Mouse (Mus musculus) gastrocnemius, adult 2 months (tissue): ENCODE results near the gene Pcyt1b. TPM values are rescaled to one million over a fixed set of nuclear protein-coding genes. Genes with fewer than 3 reads are reported as not detected.

Source experiments
- DNase-seq: peaks from one replicate; pipeline ENCODE4 v3.0.0; 2022
- H3K27ac ChIP-seq: fragments of 200-600 bp; 2 replicates; pipeline ENCODE4 v1.8.1; 2022; ENCODE audit warnings: mild to moderate bottlenecking
- H3K4me3 ChIP-seq: fragments of 200-600 bp; 2 replicates; pipeline ENCODE4 v1.8.1; 2022; ENCODE audit warnings: mild to moderate bottlenecking, moderate library complexity
- CTCF ChIP-seq: fragments of 200-600 bp; IDR thresholded peaks from 2 replicates; pipeline ENCODE4 v1.8.1; 2022; ENCODE audit warnings: antibody characterized with exemption, mild to moderate bottlenecking, moderate library complexity
- intact Hi-C: fragments of 180-260 bp; cut with DNase I; formaldehyde crosslinking; loops from one replicate; pipeline ENCODE4 v1.15.1; 2025
- total RNA-seq, 2 experiments: library from RNA; stranded (reverse); gene quantifications; 2 replicates each; pipeline ENCODE4 v1.2.3; 2021

Gene Pcyt1b
- total RNA-seq, 2 experiments from 2014 or later, result 0.05 to 0.08 TPM

DNA sequence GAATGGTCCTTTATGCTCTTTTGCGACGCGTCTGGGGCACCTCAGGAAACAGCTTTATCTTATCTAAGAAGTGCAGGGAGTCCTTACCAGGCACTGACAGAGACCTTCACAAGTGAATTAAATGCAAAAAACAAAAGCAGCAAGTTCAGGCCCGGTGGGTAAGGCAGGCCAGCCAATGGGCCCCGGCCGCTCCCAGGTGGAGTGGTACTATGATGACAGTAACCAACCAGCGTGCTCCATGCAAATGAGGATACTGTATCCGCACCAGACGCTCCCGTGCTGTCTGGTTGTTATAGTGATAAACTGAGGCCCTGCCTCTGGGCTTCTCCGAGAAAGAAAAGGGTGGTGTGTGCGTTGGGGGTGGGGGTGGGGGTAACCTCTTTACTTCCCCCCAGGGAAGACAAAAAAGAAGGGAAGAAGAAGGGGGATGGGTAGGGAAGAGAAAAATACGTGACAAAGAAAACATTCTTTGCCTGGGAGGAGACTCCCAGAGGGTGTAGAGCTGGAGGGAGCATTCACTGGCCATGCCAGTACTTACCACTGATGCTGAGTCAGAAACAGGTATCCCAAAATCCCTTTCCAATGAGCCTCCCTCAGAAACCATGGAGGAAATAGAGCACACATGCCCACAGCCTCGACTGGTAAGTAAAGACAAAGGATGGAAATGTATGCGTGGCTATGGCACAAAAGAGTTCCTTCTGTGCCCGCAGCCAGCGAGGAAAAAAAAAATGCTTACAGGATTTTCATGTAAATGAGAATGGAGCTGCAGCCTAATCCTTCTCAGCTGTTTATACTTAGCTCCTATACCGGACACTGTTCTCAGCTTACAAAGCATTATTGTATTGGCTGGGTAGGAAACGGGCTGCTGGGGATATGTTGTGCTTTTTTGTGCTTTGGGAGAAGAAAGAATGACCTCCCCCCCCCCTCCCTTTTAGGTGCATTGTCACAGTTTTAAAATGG is 20.5 kb downstream of the Pcyt1b start:
- intact Hi-C loops, result no loop called here
- Histone ChIP-seq H3K4me3 (peak overlapping the region; percentile 57), H3K27ac (no peak overlapping the region)
- TF ChIP-seq CTCF, result no peak
- peak; percentile 28 for DNase-seq

GRCm38 (mm10) chrX:93676228-93676627 is 21.6 kb downstream of the Pcyt1b start:
- Histone ChIP-seq H3K27ac (no peak overlapping the region), H3K4me3 (no peak overlapping the region)
- DNase-seq, result no peak
- intact Hi-C loops, result no loop called here
- TF ChIP-seq CTCF, result no peak

GRCm38 (mm10) chrX:93689287-93689686 is 34.6 kb downstream of the Pcyt1b start:
- DNase-seq, result no peak
- intact Hi-C loops, result no loop called here
- TF ChIP-seq CTCF, result no peak

GRCm38 (mm10) chrX:93690672-93691071 is 36.0 kb downstream of the Pcyt1b start:
- Histone ChIP-seq H3K4me3 (no peak overlapping the region), H3K27ac (no peak overlapping the region)
- intact Hi-C loops, result no loop called here
- no peak for DNase-seq
- TF ChIP-seq CTCF, result no peak

More at GRCm38 (mm10) chrX:93689287-93689686, 34.6 kb downstream of the Pcyt1b start:
- Histone ChIP-seq H3K4me3 (no peak overlapping the region), H3K27ac (no peak overlapping the region)

DNA sequence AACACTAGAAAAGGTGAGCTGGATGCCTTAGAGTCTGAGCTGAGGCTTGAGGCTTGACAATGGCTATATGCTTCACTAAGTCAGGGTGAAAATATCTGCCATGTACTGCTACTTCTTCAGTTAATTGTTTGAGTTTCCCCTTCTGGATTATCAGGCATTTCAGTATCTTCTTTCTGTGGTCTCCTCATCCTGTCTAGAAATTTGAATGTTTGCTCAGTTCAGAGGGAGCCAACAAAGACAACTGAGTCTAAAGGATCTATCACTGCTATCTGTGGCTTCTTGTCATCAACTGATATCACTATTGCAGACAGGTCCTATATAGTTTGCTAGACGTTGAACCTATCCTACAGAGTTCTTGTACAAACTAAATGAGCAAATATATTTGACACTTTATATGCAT is 42.9 kb downstream of the Pcyt1b start:
- DNase-seq, result no peak
- TF ChIP-seq CTCF, result no peak
- Histone ChIP-seq H3K27ac (no peak overlapping the region), H3K4me3 (no peak overlapping the region)
- intact Hi-C loops, result no loop called here

DNA sequence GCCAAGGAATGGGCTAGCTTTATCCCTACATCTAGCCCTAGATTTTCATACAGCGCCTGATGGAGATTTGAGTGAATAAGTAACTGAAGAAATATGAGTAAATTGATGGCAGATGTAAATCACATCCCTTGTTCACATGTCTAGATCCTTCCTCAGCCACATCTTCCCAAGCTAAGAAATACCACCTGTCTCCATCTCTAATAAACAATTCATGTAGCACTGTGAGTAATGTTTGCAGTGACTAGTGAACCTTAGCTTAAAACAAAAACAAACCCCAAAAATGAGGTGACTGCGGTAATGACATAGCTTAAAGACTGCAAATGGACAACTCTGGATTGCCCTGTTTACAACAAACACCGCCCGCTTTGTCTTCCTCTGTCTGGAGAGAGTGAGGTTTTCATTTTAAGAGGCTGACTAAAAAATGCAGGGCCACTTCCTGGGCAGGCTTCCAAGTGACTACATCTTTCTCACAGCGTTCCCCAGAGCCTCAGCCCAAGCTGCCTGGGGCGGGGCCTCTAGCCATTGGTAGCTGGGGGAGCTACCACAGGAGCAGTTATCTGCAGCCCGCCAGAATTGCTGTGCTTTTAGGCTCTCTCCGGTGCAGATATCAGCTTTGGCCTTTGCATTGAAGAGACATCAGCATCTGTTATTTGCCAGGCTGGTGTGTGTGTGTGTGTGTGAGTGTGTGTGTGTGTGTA is 46.0 kb downstream of the Pcyt1b start:
- H3K27ac ChIP-seq, result no peak overlapping the region
- intact Hi-C loops, result no loop called here
- peak; percentile 62 for DNase-seq
- no peak for TF ChIP-seq CTCF
- H3K4me3 ChIP-seq, result no peak overlapping the region

GRCm38 (mm10) chrX:93712566-93712965 is 57.9 kb downstream of the Pcyt1b start:
- intact Hi-C loops, result no loop called here
- no peak overlapping the region for H3K27ac ChIP-seq

DNA sequence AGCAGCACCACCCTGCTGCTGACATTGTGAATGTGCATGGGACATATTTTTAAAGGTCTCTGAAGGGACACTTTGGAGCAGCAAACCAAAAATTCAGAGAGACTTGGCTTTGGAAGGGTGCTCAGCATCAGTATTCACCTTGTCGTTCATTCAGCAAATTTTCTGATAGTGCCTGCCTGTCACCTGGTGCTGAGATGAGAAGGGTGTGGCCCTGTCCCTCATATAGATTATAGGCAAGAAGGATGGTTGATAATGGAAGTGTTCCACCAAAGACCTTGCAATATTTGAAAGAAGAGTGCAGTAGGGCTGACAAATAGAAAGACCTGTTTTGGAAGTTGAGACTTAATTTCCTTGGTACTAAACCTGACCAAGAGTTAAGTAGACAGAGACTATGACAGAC is 74.9 kb downstream of the Pcyt1b start:
- H3K4me3 ChIP-seq, result no peak overlapping the region
- no peak overlapping the region for H3K27ac ChIP-seq
- no peak for TF ChIP-seq CTCF
- no peak for DNase-seq
- intact Hi-C loops, result no loop called here

More at GRCm38 (mm10) chrX:93712566-93712965, 57.9 kb downstream of the Pcyt1b start:
- no peak overlapping the region for H3K4me3 ChIP-seq
- no peak for TF ChIP-seq CTCF
- DNase-seq, result no peak

DNA sequence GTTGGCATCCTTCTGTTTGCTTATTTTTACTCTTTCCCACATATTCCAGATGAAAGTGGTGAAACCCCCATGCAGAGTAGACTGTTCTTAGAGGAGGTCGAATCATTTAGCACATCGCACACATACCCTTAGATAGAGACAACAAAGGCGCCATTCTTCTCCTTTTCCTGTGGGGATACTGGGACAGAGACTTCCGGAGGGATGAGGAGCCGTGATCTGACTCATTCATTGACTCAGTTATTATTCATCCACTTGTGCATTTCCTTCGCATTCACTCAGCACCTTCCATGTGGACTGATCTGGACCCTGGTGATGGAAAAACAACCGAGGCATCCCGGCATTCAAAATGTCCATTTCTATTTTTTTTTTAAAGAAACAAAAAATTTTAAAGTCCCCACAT is 76.2 kb downstream of the Pcyt1b start:
- H3K27ac ChIP-seq, result no peak overlapping the region
- DNase-seq, result no peak
- H3K4me3 ChIP-seq, result no peak overlapping the region
- intact Hi-C loops, result no loop called here
- TF ChIP-seq CTCF, result no peak

GRCm38 (mm10) chrX:93732407-93732806 is 77.7 kb downstream of the Pcyt1b start:
- no peak for DNase-seq
- intact Hi-C loops, result loop anchor here (2.0 kb wide), 1 partner anchor 18 kb away; no protein-coding TSS in a partner anchor
- TF ChIP-seq CTCF, result no peak
- no peak overlapping the region for H3K27ac ChIP-seq
- no peak overlapping the region for H3K4me3 ChIP-seq

DNA sequence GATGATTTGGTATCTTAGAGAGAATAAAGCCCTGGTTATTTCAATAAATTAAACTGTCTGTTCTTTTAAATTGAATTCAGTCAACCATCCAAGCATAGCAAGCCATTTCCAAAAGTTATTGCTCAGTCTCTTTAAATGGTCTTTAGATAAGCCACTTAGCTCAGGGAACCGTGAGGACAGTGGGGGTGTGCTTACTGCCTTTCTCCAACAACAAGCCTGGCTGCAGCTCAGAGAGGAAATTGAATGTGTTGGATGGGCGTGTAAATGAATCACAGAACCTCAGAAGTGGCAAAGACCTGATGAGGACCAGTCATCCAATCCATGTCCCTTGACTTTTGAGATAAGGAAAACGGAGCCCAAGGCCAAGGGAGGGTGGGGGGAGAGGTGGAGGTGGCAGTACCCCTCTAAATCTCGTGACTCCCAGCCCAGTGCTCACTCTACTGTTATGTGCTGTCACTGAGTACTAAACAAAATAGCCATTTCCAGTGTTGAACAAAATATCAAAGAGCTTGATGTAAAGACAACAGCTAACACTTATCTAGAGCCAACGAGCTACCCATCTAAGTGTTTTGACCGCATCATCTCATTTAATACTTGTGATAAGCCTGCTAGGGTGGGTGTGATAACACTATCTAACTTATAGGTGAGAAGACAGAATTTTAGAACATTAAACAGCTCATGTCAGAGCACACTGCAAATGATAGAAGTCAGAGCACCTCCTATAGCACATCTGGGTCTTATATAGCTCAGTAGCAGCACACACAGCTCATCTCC is 78.5 kb downstream of the Pcyt1b start:
- H3K4me3 ChIP-seq, result no peak overlapping the region
- TF ChIP-seq CTCF, result no peak
- H3K27ac ChIP-seq, result no peak overlapping the region
- DNase-seq, result no peak
- intact Hi-C loops, result loop anchor here (2.0 kb wide), 1 partner anchor 18 kb away; no protein-coding TSS in a partner anchor

DNA sequence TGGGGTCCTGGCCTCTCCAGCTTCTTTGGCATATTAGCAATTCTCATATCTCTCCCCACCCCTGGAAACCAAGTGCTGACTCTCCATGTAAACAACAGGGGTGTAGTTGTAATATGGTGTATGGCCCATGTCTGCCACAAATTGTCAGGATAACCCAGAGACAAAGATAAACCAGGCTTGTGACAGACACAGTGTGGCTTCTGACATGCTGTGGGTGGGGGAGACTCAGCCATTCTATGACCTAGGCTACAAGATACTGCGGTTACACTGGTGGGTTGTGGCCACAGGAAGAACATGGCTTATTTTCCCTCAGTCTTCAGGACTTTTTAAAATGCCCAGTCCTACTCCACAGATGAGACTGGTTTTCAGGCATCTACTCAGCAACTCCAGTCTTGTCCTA is 94.5 kb downstream of the Pcyt1b start:
- TF ChIP-seq CTCF, result no peak
- DNase-seq, result no peak

More for the DNA sequence above, 94.5 kb downstream of the Pcyt1b start:
- Histone ChIP-seq H3K27ac (no peak overlapping the region), H3K4me3 (no peak overlapping the region)
- intact Hi-C loops, result no loop called here
